Mouse (Mus musculus): ENCODE measurements at regions not wholly inside any gene's neighbourhood (a gene's known extent, or its start where the extent isn't known, plus 50 kb on each side); places are given as distances from the start of the nearest gene placed in this dataset.

GRCm38 (mm10) chr1:144085530-144086520, 81.9 kb upstream of the Rgs2 start:
- peak; percentile 18 for DNase-seq

DNA sequence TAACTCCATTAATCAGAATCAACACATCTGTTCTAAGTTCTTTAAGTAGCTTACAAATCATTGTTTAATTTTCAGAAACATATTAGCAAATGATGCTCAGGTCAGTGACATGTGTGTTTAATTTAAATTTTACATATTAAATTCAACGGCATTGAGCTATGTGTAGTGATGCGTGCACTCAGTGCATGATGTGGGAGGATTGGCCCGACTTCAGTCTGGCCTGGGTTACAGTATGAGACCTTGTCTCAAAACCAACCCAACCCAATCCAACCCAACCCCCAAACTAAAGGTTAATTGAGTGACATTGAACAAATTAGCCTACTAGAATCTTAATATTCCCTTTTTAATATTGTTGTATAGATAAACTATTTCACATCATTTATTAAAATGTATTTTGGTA, 75.0 kb upstream of the Rgs2 start:
- DNase-seq: no peak

- DNase-seq: no peak
Observed at GRCm38 (mm10) chr1:144078446-144078845, 74.5 kb upstream of the Rgs2 start.

DNA sequence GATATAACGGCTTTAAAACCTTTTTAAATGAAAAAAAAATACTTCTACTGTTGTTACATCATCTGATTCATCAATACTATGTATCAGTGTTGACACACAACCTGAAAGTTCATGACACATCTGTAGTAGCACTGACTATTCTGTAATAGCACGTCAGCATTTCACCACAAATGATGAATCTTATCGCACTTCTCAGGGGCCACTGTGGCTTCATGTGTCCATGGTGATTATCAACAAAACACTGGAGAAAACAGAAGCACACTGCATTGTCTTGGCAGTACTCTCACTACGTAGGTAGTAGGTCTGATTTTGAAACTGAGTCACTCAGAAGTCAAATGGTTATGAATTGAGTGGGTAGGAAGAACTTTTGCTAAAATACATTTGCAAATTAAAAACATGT, 72.0 kb upstream of the Rgs2 start:
- no peak for DNase-seq

GRCm38 (mm10) chr1:144061283-144061682, 57.3 kb upstream of the Rgs2 start:
- DNase-seq: peak; percentile 6

DNA sequence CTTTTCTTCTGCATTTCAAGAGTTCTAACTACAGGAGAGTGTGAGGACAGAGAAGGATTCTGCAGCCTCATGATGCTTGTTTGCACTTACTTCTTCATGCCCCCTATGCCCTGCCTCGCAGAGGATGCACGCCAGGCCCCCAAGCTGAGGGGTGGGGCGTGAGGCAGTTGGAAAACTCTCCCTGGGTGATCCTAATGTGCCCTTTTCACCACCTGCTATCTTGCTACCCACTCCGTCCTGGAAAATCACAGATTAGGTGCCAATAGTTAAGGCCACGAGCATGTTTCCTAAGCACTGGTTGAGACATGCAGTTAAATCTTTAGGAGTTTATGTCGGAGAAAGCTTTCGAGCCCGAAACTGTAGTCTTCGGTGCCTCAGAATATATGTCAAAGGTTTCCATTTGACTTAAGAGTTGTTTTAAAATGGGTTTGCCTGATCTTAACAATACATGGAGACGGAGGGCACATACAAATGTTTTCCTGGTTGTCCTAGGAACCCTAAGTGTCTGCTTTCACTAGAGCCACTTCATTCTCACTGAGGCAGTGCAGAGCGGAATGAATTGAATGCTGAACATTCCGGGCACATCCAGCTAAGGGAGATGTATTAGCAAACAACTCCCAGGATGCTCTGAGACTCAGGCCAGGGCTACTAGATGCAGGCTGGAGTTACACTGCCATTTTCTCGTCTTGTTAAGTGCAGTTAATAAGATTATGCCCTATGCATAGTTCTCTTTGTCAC, 51.7 kb upstream of the Rgs2 start:
- DNase-seq: peak; percentile 19

Data from lung, postnatal 10 days (tissue).